ENCODE assay signal across 8 mouse cellular contexts in the genomic region with DNA sequence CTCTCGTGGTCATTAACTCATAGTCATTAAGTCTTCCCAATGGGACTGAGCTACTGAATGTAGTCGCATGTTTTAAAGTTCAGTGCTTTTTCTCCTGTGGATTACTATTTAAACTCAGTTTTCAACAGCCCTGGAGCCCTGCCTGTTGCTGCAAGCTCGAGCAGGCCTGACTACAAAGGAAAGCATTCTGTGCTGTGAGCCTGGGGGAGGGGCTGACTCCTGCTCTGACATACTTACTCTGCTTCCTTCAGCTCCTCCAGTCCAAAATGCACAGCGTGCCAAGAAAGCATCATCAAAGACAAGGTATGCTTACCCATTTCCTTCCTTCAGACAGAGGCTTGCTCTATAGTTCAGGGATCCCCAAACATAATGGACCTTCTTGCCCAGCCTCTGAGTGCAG. TPM values are rescaled to one million over a fixed set of nuclear protein-coding genes. Genes with fewer than 3 reads are reported as not detected.
DNase-seq lines count a peak whose midpoint lies in the region.

No protein-coding gene starts in this region.

- DNase-seq in cerebellum, postnatal 25 days = peak; percentile 38 to 57
- no peak for DNase-seq in cerebellum, postnatal 4 days (ENCODE audit: low spot score in 2 of 2)
- DNase-seq in urinary bladder, adult 18-20 months (ENCODE audit: low spot score in 2 of 2) = peak; percentile 54 to 58
- no peak for DNase-seq in urinary bladder, postnatal 10 days (ENCODE audit: low spot score)
- peak; percentile 50 to 69 for DNase-seq in kidney, postnatal 36 days
- peak; percentile 86 for DNase-seq in thymus, postnatal 4 days
- DNase-seq in spleen, postnatal 36 days (ENCODE audit: low spot score in 2 of 2) = no peak
- DNase-seq in gastrocnemius, postnatal 4 days (ENCODE audit: low spot score in 2 of 2) = no peak

RNA-seq across cellular contexts. Expression of a gene that starts 32.1 kb away (rescaled TPM):
- under 1 TPM in 1 of 2 experiments, not detected in 1; 0.44 TPM for total RNA-seq in gastrocnemius, postnatal 4 days (2021)

RNA-seq across cellular contexts. Expression of a gene that starts 54.5 kb away (rescaled TPM):
- total RNA-seq in gastrocnemius, postnatal 4 days (2021) = under 1 TPM in 1 of 2 experiments, not detected in 1; 0.34 TPM

Comparison
In these comparisons a context has a peak if more than half of its experiments do, and no peak if none do; other contexts are left out.
1. DNase-seq: peak in cerebellum, postnatal 25 days (2 of 2), urinary bladder, adult 18-20 months (2 of 2), kidney, postnatal 36 days (2 of 2) and thymus, postnatal 4 days (single experiment); none in cerebellum, postnatal 4 days (0 of 2), urinary bladder, postnatal 10 days (single experiment), spleen, postnatal 36 days (0 of 2) and gastrocnemius, postnatal 4 days (0 of 2).